Mouse (Mus musculus) hindbrain, postnatal 0 days (tissue): ENCODE results near the gene 4931414P19Rik. TPM values are rescaled to one million over a fixed set of nuclear protein-coding genes. Genes with fewer than 3 reads are reported as not detected.

Experiments used
- ATAC-seq: fragments of 200-750 bp; cut with Nextera tagmentation; 2 replicates; pipeline ENCODE4 v1.8.0; 2017; ENCODE audit warnings: mild to moderate bottlenecking, moderate TSS enrichment, moderate library complexity
- DNase-seq: peaks from one replicate; pipeline ENCODE4 v3.0.0-alpha.2; 2015; ENCODE audit warnings: low spot score
- H3K27ac ChIP-seq: fragments of 300-500 bp; sonication (generic); 2 replicates; pipeline ENCODE4 v1.5.1; 2014; ENCODE audit warnings: mild to moderate bottlenecking
- H3K27me3 ChIP-seq: fragments of 300-500 bp; sonication (generic); 2 replicates; pipeline ENCODE4 v1.6.1; 2014; ENCODE audit warnings: low read length, mixed read lengths; ENCODE audit not compliant: insufficient read depth
- H3K36me3 ChIP-seq: fragments of 300-500 bp; sonication (generic); 2 replicates; pipeline ENCODE4 v1.6.1; 2014; ENCODE audit warnings: low read length, mixed read lengths; ENCODE audit not compliant: insufficient read depth
- H3K4me1 ChIP-seq: fragments of 300-500 bp; sonication (generic); 2 replicates; pipeline ENCODE4 v1.6.1; 2014; ENCODE audit warnings: antibody characterized with exemption, low read length, mixed read lengths; ENCODE audit not compliant: insufficient read depth
- H3K4me2 ChIP-seq: fragments of 300-500 bp; sonication (generic); 2 replicates; pipeline ENCODE4 v1.6.1; 2014; ENCODE audit warnings: low read depth, mild to moderate bottlenecking, low read length, moderate library complexity, mixed read lengths
- H3K4me3 ChIP-seq: fragments of 300-500 bp; sonication (generic); 2 replicates; pipeline ENCODE4 v1.5.1; 2014; ENCODE audit warnings: low read length
- H3K9ac ChIP-seq: fragments of 300-500 bp; sonication (generic); replicated peaks from 2 replicates; pipeline ENCODE4 v1.6.1; 2014; ENCODE audit warnings: mild to moderate bottlenecking, low read length, moderate library complexity, mixed read lengths
- H3K9me3 ChIP-seq: fragments of 300-500 bp; sonication (generic); 2 replicates; pipeline ENCODE4 v1.6.1; 2016; ENCODE audit warnings: low read length, mixed read lengths
- CTCF ChIP-seq: IDR thresholded peaks from 2 replicates; pipeline ENCODE4 v1.5.1; 2016; ENCODE audit warnings: antibody characterized with exemption, control low read depth, low read depth
- WGBS: fragments of 180-500 bp; shearing (Covaris S2); extraction: QIAGEN DNeasy Blood & Tissue Kit; methylation state at CpG from one replicate; pipeline ENCODE4 v1.1.7; 2014; 5-methylcytosine and 5-hydroxymethylcytosine counted together
- polyA plus RNA-seq: library from polyadenylated mRNA; unstranded; fragments of >200 nt; fragmentation: Nextera tagmentation; extraction: Ambion mirVana; gene quantifications from 2 replicates; pipeline ENCODE4 v1.2.1, GENCODE M21; 2015
- total RNA-seq: library from RNA; depleted of rRNA; stranded (reverse); fragments of >200 nt; gene quantifications from 2 replicates; pipeline ENCODE4 v1.2.3, GENCODE M21; 2014

The 4931414P19Rik gene
- total and polyA plus RNA-seq, 2 experiments from 2014 or later: 2.5 to 4.8 TPM

DNA sequence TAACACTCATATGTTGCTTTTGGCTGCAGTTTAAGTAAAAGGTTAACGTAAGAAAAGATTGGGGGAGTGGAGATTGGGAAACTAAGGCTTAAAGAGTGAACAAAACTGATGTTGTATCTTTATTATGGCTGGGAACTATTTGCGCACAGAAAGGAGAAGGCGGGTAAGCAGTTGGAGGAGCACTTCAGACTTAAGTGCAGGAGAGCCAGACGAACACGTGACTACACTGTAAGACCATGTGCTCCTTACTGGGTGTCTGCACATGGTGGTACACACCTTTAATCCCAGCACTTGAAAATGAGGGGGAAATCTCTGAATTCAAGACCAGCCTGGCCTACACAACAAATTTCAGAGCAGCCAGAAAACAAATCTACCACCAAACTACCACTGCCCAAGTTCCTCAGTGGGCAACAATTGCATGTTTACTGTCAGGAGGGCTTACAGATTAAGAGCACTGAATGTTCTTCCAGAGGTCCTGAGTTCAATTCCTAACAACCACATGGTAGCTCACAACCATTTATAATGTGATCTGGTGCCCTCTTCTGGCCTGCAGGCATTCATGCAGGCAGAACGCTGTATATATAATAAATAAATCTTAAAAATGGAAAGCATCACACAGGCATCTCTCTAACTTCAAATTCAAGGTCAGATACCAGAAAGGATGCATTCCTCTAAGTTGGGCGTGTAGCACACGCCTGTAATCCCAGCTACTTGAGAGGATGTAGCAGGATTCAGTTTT lies 41.3 kb upstream of the 4931414P19Rik start:
- Histone ChIP-seq H3K9ac (no peak overlapping the region), H3K9me3 (no peaks in the 10 kb centered on the region)
- no peak for DNase-seq

DNA sequence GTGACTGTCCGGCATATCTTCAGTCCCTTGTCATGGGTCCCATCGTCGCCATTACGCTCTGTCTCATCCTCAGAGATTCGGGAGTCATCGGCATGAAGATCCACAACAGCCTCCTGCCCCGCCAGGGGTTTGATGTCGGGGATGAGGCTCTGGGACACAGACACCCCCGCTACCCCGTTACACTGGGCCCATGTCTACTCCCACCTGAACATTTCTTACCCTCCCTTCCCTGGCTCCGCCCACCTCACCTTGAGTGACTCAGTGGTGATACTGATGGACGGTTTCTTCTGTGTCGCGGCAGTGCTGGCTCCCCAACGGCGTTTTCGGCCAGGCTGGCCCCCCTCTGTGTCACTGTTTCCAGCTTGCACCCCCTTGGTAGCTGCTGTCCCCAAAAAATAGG lies 40.7 kb upstream of the 4931414P19Rik start:
- H3K27ac ChIP-seq: no peak overlapping the region
- WGBS: 96% methylated on average over 17 of the region's 17 CpGs
- no peaks in the 10 kb centered on the region for H3K27me3 ChIP-seq
- TF ChIP-seq CTCF: no peak
- H3K4me1 ChIP-seq: no peaks in the 10 kb centered on the region
- ATAC-seq: no peak
- no peak overlapping the region for H3K4me3 ChIP-seq
- no peak overlapping the region for H3K4me2 ChIP-seq
- DNase-seq: no peak
- H3K36me3 ChIP-seq: peaks cover 82% of the 10 kb centered on the region
- H3K9me3 ChIP-seq: no peaks in the 10 kb centered on the region
- H3K9ac ChIP-seq: no peak overlapping the region

More for the DNA sequence above, 41.3 kb upstream of the 4931414P19Rik start:
- WGBS: 95% methylated on average over 8 of the region's 8 CpGs
- Histone ChIP-seq H3K27ac (no peak overlapping the region), H3K4me1 (peaks cover under 1% of the 10 kb centered on the region), H3K27me3 (no peaks in the 10 kb centered on the region), H3K4me3 (no peak overlapping the region), H3K36me3 (peaks cover 87% of the 10 kb centered on the region), H3K4me2 (no peak overlapping the region)
- TF ChIP-seq CTCF: peak; percentile 59
- ATAC-seq: no peak

DNA sequence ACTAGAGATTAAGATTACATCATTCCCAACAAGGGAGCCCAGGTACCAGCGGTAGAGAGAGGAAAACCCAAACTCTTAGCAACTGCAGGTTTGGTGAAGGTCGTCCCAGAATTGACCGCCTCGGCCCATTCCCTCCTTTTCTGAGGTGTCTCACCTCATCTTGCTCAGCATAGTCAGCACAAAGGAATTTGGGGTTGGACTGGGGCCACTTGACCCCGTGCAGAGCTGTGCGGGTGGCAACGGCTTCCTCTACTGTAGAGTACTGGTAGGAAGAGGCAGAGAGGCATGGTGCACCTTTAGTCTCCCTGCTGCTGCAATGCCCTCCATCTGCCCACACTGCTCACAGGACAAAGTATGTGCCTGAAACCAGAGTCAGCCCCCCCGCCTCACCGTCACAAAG lies 38.5 kb upstream of the 4931414P19Rik start:
- TF ChIP-seq CTCF: no peak
- ATAC-seq (no peak), DNase-seq (no peak)
- Histone ChIP-seq H3K36me3 (peaks cover 67% of the 10 kb centered on the region), H3K27ac (no peak overlapping the region), H3K4me2 (no peak overlapping the region), H3K4me1 (no peaks in the 10 kb centered on the region; the same call in 1 of the 2 replicates), H3K27me3 (no peaks in the 10 kb centered on the region), H3K9me3 (no peaks in the 10 kb centered on the region), H3K9ac (no peak overlapping the region), H3K4me3 (no peak overlapping the region)
- WGBS: 88% methylated on average over 9 of the region's 9 CpGs

DNA sequence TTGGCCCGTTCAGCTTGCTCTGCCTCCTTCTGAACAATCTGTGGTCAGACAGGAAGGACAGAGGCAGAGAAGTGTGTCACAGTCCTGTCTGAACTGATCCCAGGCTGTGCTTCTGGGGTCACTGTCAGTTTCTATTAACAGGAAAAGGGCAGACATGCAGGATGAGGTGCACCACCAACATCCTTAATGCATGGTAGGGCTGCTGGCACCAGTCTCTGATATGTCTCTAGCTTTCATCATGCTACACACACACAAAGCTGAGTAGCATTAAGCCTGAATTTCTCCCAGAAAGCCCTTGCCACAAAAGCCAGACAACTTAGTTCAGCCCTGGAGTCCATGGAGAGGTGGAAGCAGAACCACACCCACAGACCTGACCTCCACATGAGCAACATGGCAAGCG lies 37.2 kb upstream of the 4931414P19Rik start:
- WGBS: 97% methylated on average over 2 of the region's 2 CpGs
- Histone ChIP-seq H3K9me3 (no peaks in the 10 kb centered on the region), H3K4me1 (no peaks in the 10 kb centered on the region; the same call in 1 of the 2 replicates), H3K4me2 (no peak overlapping the region), H3K36me3 (peaks cover 57% of the 10 kb centered on the region), H3K27me3 (no peaks in the 10 kb centered on the region), H3K27ac (no peak overlapping the region), H3K9ac (no peak overlapping the region), H3K4me3 (no peak overlapping the region)
- no peak for TF ChIP-seq CTCF
- no peak for ATAC-seq
- no peak for DNase-seq

DNA sequence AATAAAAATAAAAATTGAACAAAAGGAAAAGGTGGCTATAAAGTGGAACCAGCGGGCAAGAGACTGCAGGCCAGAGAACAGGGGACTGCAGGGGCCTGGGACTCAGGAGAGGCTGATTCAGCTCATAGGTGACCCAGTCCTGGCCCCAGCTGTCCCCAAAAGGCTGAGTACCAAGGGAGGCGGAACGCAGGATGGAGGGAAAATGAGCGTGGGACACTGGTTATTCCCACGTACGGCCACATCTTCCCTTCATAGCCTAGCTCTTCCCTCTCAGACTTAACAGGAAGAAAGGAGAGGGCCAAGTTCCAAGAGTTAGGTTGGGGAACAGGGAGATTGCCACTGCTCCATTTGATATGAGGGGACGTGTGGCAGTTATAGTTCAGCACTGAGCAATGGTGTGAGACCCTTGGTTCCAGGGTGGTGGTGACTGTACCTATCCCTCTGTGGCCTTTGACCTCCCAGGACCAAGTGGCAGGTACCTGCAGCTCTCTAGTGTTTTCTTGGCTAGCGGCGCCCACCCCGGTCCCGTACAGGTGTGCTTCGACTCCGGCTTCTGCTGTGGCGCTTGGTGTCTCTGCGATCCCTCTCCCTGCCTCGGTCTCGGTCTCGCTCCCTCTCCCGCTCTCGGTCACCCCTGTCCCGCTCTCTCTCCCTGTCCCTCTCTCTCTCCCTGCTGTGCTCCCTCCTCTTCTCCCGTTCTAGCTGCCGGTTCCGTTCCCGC lies 36.6 kb upstream of the 4931414P19Rik start:
- Histone ChIP-seq H3K27ac (0 out of 2 replicates have a peak overlapping the region, but pooled peaks have one; percentile 78), H3K4me1 (no peaks in the 10 kb centered on the region; the same call in 1 of the 2 replicates), H3K9ac (no peak overlapping the region), H3K36me3 (peaks cover 52% of the 10 kb centered on the region), H3K9me3 (no peaks in the 10 kb centered on the region), H3K4me2 (no peak overlapping the region), H3K27me3 (no peaks in the 10 kb centered on the region), H3K4me3 (no peak overlapping the region; the same call in 1 of the 2 replicates)
- ATAC-seq (no peak), DNase-seq (no peak)
- WGBS: 79% methylated on average over 22 of the region's 25 CpGs
- TF ChIP-seq CTCF: no peak

DNA sequence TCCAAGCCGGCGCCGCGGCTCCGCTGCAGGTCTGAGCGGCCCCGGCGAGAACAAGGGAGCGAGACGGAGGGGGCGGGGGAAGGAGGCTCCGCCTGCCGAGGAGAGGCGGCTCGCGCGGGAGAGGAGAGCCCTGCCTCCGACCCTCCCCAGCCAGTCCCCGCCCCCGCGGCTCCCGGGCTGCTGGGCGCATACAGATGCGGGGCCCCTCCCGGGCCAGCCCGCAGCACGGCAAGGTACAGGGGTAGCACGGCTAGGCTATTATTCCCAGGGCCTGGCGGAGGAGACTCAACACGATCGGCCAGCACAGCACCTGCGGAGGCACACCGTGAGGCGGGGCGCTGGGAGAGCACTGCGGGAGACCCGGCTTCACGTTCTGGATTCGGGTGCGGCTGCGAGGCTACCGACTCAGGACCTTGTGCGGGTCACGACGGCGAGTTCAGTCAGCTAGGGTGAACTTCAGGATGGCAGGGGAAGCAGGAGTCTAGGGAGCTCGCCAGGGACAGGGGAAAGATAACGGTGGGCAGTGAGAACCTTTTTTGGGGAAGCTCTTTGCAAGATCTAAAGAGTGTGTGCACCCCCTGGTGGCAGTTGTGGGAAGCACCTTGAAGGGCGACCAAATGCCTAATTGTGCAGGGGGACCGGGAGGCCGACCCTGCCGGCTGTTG lies 35.6 kb upstream of the 4931414P19Rik start, which contains the start of gene Cdh24:
TSS of gene Cdh24 (minus strand) at position 60 of the 665 bp plus-strand sequence.
- DNase-seq (peak; percentile 96), ATAC-seq (peak; percentile 87)
- Histone ChIP-seq H3K36me3 (peaks cover 43% of the 10 kb centered on the region), H3K4me1 (no peaks in the 10 kb centered on the region; the same call in 1 of the 2 replicates), H3K9ac (peak within 1 kb of the TSS; percentile 90), H3K27ac (peak within 1 kb of the TSS; percentile 78), H3K9me3 (no peaks in the 10 kb centered on the region), H3K27me3 (no peaks in the 10 kb centered on the region), H3K4me3 (peak within 1 kb of the TSS; percentile 80), H3K4me2 (peak within 1 kb of the TSS; percentile 96)
- peak; percentile 92 for TF ChIP-seq CTCF
- under 1% methylated on average over 44 of the region's 52 CpGs for WGBS
